Mouse (Mus musculus) adrenal gland, adult (tissue): ENCODE measurements around the gene Gdf1.

Source experiments
- DNase-seq, 2 experiments: peaks; one replicate each; pipeline ENCODE4 v3.0.0; 2022 to 2023; ENCODE audit warnings: low spot score in 1 of 2; ENCODE audit not compliant: inconsistent age in 2 of 2

Gene Gdf1

GRCm38 (mm10) chr8:70329835-70330740 is 471 bp downstream of the Gdf1 start:
- DNase-seq, result no peak

GRCm38 (mm10) chr8:70330741-70331364 is 1.2 kb downstream of the Gdf1 start:
- peak; percentile 71 to 84 for DNase-seq

- no peak for DNase-seq
These were observed 1.9 kb downstream of the Gdf1 start for GRCm38 (mm10) chr8:70331526-70331925.

- peak; percentile 70 to 82 for DNase-seq
These were observed 2.7 kb downstream of the Gdf1 start for GRCm38 (mm10) chr8:70332070-70332877.

- DNase-seq, result no peak
These were observed 3.2 kb downstream of the Gdf1 start for GRCm38 (mm10) chr8:70332878-70333202.

GRCm38 (mm10) chr8:70338931-70339330 is 9.3 kb downstream of the Gdf1 start:
- DNase-seq, result no peak

GRCm38 (mm10) chr8:70340659-70341058 is 11.0 kb downstream of the Gdf1 start:
- DNase-seq, result no peak

GRCm38 (mm10) chr8:70342007-70342406 is 12.4 kb downstream of the Gdf1 start:
- DNase-seq, result no peak

GRCm38 (mm10) chr8:70343076-70343475 is 13.5 kb downstream of the Gdf1 start:
- no peak for DNase-seq

GRCm38 (mm10) chr8:70343696-70344095 is 14.1 kb downstream of the Gdf1 start:
- DNase-seq, result peak in 1 of 2 experiments; percentile 73

- peak; percentile 56 to 63 for DNase-seq
These were observed 14.7 kb downstream of the Gdf1 start for GRCm38 (mm10) chr8:70344279-70344678.

- DNase-seq, result no peak
These were observed 17.8 kb downstream of the Gdf1 start for GRCm38 (mm10) chr8:70347443-70347842.

- DNase-seq, result peak in 1 of 2 experiments; percentile 71
These were observed 18.3 kb downstream of the Gdf1 start for GRCm38 (mm10) chr8:70347860-70348420.

GRCm38 (mm10) chr8:70351035-70351999 is 21.7 kb downstream of the Gdf1 start:
- DNase-seq, result peak; percentile 36 to 78

- peak in 1 of 2 experiments; percentile 39 for DNase-seq
These were observed 22.4 kb downstream of the Gdf1 start for GRCm38 (mm10) chr8:70352000-70352384.

GRCm38 (mm10) chr8:70352657-70353151 is 23.1 kb downstream of the Gdf1 start:
- DNase-seq, result peak in 1 of 2 experiments; percentile 87

- peak; percentile 100 for DNase-seq
These were observed 23.7 kb downstream of the Gdf1 start, which contains the start of gene Upf1 for GRCm38 (mm10) chr8:70353194-70353817. Upf1 (minus strand) TSS chr8:70353278.

- no peak for DNase-seq
These were observed 24.4 kb downstream of the Gdf1 start for GRCm38 (mm10) chr8:70354004-70354403.

- no peak for DNase-seq
These were observed 26.5 kb downstream of the Gdf1 start for GRCm38 (mm10) chr8:70356111-70356510.
